Mouse (Mus musculus): Measurements from ENCODE around the gene Magt1. TPM values are rescaled to one million over a fixed set of nuclear protein-coding genes. Genes with fewer than 3 reads are reported as not detected.
A peak's percentile ranks its signal among the peaks of the same experiment; 100 is the strongest.
"Not testable (repeated sequence)": the region's sequence is repeated elsewhere in the genome, so short reads cannot be mapped to it uniquely, and the experiment has no call there.

Magt1 gene
- polyA plus RNA-seq, 1 experiment from 2014 or later, result 23.4 TPM

DNA sequence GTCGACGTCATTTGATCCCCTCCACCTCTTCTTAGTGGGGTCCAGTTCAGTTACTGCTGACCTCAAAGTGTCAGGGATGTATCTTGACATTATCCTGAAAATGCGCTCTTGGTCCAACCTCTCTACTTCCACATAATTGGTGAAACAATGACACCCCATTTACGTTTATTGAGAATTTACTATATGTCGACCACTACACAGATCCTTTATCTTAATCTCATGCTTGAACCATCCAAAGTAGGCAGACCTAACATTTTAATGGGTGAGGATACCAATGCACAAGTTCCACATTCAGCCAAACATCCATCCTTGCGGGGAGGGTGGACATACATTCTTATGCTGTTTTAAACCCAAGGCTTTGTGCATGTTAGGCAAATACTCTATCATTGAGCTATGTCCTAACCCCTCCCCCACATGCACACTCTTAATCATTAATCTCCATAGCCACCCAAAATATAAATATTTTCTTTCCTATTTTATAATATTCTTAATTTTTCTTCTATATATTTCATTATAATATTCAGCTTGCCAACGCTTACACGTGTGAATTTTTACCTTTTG, 82.1 kb downstream of the Magt1 start:
- Histone ChIP-seq H3K4me3 (replicated peaks; ENCODE audit: low read depth, low read length) (peak overlapping the region; percentile 57), H3K4me2 (ENCODE audit: low read length) (peak overlapping the region; percentile 45), H3K27me3 (ENCODE audit: control insufficient read depth, insufficient read depth, low read length) (no peaks in the 10 kb centered on the region), H3K27ac (replicated peaks; ENCODE audit: low read depth, low read length) (peak overlapping the region; percentile 96), H3K4me1 (ENCODE audit: control insufficient read depth, insufficient read depth, low read length) (0 out of 2 replicates have a peak, but pooled peaks cover 3% of the 10 kb centered on the region), H3K9ac (replicated peaks; ENCODE audit: low read length) (no peak overlapping the region), H3K36me3 (ENCODE audit: control insufficient read depth, insufficient read depth, low read length) (no peaks in the 10 kb centered on the region), H3K9me3 (ENCODE audit: control insufficient read depth, low read length) (no peaks in the 10 kb centered on the region)
- WGBS, result 44% methylated on average over 8 of the region's 8 CpGs
- ATAC-seq (ENCODE audit: low FRiP score, low TSS enrichment) (peak; percentile 40), DNase-seq (peak; percentile 19)

DNA sequence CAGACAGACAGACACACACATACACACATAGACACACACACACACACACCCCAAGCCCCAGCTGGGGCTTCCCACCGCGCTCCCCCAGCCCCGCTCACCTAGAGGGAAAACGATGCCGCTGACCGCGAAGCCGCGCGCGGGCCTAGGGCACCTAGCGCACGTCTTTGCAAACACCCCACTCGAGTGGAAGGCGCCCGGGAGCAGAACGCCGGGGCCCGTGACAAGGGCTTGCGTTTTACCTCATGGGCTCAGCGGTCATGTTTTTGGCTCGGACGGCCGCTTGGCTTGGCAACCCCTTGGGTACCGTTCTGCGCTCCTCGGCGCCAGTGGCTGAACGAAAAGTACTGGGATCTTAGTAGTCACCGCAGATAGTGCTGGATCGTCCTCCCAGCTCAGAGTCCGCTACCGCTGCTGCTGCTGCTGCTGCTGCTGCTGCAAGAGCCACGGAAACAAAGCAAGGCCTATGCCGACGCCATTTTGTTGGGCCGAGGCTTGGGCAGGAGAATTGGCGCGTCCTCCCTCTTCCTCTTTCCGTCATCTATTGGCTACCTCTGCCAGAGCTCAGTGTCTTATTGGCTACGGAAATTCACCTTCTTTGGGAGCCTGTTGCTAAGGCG, 82.7 kb downstream of the Magt1 start, which contains the start of gene Atrx:
Atrx (minus strand) TSS at position 543 of the 617 bp plus-strand sequence.
- H3K4me2 ChIP-seq (ENCODE audit: low read length), result peak within 1 kb of the TSS; percentile 57
- H3K4me3 ChIP-seq (replicated peaks; ENCODE audit: low read depth, low read length), result peak within 1 kb of the TSS; percentile 57
- peak within 1 kb of the TSS; percentile 89 for H3K9ac ChIP-seq (replicated peaks; ENCODE audit: low read length)
- 0 out of 2 replicates have a peak, but pooled peaks cover 3% of the 10 kb centered on the region for H3K4me1 ChIP-seq (ENCODE audit: control insufficient read depth, insufficient read depth, low read length)
- H3K36me3 ChIP-seq (ENCODE audit: control insufficient read depth, insufficient read depth, low read length), result no peaks in the 10 kb centered on the region
- peak within 1 kb of the TSS; percentile 96 for H3K27ac ChIP-seq (replicated peaks; ENCODE audit: low read depth, low read length)
- H3K9me3 ChIP-seq (ENCODE audit: control insufficient read depth, low read length), result no peaks in the 10 kb centered on the region
- no peaks in the 10 kb centered on the region for H3K27me3 ChIP-seq (ENCODE audit: control insufficient read depth, insufficient read depth, low read length)
- peak; percentile 86 for DNase-seq
- 24% methylated on average over 42 of the region's 42 CpGs for WGBS
- ATAC-seq (ENCODE audit: low FRiP score, low TSS enrichment), result peak; percentile 93

DNA sequence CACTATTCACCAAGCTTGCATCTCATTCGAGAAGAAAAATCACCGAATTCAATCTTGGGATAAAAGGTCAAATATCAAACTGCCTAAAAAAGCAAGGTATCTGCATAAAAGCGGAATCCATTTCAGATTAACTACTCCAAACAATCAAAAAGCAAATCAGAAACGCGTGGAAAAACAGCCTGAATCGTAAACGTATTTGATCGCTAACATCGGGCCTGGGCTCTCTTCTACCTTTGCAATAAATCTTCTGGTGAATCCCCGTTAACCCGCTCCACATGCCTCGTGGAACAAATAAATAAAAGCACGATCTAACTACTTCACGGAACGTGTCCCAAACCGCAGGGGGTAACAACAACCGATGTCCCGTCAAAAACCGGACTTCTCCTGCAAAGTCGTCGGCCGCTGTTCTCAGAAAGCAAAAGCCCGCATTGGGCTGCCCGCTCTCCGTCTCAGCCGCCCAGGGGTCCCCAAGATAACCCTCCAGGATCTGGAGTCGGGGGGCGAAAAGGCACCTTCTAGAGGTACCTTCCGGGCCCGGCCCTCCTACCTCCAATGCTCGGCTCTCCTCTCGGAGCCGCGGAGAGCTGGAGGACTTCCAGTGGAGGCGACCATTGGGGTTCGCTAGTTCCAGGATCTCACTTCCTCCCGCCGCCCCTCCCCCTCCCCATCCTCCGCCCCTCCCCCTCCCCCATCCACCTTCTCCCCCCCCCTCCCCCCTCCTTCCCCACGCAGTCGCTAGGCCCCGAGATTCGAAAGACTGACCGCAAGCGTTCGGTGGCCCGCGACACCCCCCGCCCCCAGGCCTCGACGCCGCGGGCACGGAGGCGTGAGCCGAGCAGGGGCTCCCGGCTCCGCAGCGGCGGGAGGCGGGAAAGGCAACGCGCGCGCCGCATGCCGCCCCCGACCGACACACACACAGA, 83.5 kb downstream of the Magt1 start:
- Histone ChIP-seq H3K36me3 (ENCODE audit: control insufficient read depth, insufficient read depth, low read length) (no peaks in the 10 kb centered on the region), H3K9ac (replicated peaks; ENCODE audit: low read length) (peak overlapping the region; percentile 89), H3K4me3 (replicated peaks; ENCODE audit: low read depth, low read length) (peak overlapping the region; percentile 57), H3K27me3 (ENCODE audit: control insufficient read depth, insufficient read depth, low read length) (no peaks in the 10 kb centered on the region), H3K4me2 (ENCODE audit: low read length) (peak overlapping the region; percentile 57), H3K9me3 (ENCODE audit: control insufficient read depth, low read length) (no peaks in the 10 kb centered on the region), H3K27ac (replicated peaks; ENCODE audit: low read depth, low read length) (peak overlapping the region; percentile 96), H3K4me1 (ENCODE audit: control insufficient read depth, insufficient read depth, low read length) (0 out of 2 replicates have a peak, but pooled peaks cover 3% of the 10 kb centered on the region)
- ATAC-seq (ENCODE audit: low FRiP score, low TSS enrichment), result peak; percentile 78
- WGBS, result 20% methylated on average over 53 of the region's 69 CpGs
- DNase-seq, result peak; percentile 69

DNA sequence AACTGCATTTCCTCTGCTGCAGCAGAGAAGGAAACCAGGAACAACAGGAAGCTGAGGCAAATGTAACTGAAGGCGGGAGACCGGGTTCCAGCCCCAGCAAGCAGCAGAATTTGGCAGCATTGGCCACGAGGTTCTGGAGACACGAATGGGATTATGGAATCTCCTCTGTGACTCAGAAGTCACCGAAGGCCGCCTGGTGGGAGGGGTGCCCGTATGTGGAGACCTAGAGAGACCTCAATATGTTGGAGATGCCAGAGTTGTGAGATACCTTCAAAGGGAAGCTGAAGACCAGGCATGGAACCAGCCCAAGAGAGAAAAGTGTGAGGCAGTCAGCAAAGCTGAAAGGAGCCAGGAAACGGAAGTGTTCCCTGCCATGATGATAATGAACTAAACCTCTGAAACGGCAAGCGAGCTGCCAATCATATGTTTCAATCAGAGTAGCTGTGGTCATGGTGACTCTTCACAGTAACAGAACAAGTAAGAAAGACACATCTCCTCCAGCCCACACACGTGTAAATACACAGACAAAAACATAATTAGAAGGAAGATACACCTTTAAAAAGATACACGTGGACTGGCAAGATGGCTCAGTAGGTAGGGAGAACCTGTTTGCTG, 85.5 kb downstream of the Magt1 start:
- WGBS, result 75% methylated on average over 12 of the region's 12 CpGs
- H3K36me3 ChIP-seq (ENCODE audit: control insufficient read depth, insufficient read depth, low read length), result no peaks in the 10 kb centered on the region
- no peak for DNase-seq
- no peak overlapping the region for H3K4me3 ChIP-seq (replicated peaks; ENCODE audit: low read depth, low read length)
- H3K9ac ChIP-seq (replicated peaks; ENCODE audit: low read length), result no peak overlapping the region
- H3K9me3 ChIP-seq (ENCODE audit: control insufficient read depth, low read length), result no peaks in the 10 kb centered on the region
- no peak for ATAC-seq (ENCODE audit: low FRiP score, low TSS enrichment)
- peak overlapping the region; percentile 57 for H3K4me2 ChIP-seq (ENCODE audit: low read length)
- H3K4me1 ChIP-seq (ENCODE audit: control insufficient read depth, insufficient read depth, low read length), result 0 out of 2 replicates have a peak, but pooled peaks cover 3% of the 10 kb centered on the region
- no peaks in the 10 kb centered on the region for H3K27me3 ChIP-seq (ENCODE audit: control insufficient read depth, insufficient read depth, low read length)
- H3K27ac ChIP-seq (replicated peaks; ENCODE audit: low read depth, low read length), result no peak overlapping the region

DNA sequence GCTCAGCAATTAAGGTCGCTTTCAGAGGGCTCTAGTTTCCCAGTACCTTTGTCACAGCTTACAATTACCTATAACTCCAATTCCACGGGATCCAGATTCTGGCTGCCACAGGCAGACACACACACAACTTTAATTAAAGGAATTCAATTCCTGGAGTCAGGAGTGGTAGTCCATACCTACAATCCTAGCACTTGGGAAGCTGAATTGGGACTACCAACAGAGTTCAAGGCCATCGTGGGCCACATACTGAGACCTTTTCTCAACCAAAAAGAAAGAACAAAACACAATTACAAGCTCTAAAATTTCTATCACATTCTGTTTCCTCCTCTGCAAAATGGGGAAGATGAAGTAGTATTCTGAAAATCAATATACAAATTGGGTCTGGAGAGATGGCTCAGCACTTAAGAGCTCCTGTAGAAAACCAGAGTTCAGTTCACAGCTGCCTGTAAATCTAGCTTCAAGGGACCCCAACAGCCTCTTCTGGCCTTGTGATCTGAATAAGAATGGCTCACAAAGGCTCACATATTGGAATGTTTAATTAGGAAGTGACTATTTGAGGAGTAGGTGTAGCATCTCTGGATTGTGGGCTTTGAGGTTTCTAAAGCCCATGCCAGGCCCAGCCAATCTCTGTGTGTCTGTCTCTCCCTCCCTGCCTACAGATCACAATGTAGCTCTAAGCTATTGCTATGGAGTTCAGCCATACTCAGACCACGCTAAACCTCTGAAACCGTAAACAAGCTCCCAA, 87.2 kb downstream of the Magt1 start:
- ATAC-seq (ENCODE audit: low FRiP score, low TSS enrichment) (no peak), DNase-seq (no peak)
- no peak overlapping the region for H3K4me3 ChIP-seq (replicated peaks; ENCODE audit: low read depth, low read length)
- H3K4me2 ChIP-seq (ENCODE audit: low read length), result no peak overlapping the region
- no peak overlapping the region for H3K9ac ChIP-seq (replicated peaks; ENCODE audit: low read length)
- 87% methylated on average over 5 of the region's 5 CpGs for WGBS
- H3K27ac ChIP-seq (replicated peaks; ENCODE audit: low read depth, low read length), result no peak overlapping the region
- H3K4me1 ChIP-seq (ENCODE audit: control insufficient read depth, insufficient read depth, low read length), result 0 out of 2 replicates have a peak, but pooled peaks cover 3% of the 10 kb centered on the region
- no peaks in the 10 kb centered on the region for H3K27me3 ChIP-seq (ENCODE audit: control insufficient read depth, insufficient read depth, low read length)
- no peaks in the 10 kb centered on the region for H3K36me3 ChIP-seq (ENCODE audit: control insufficient read depth, insufficient read depth, low read length)
- no peaks in the 10 kb centered on the region for H3K9me3 ChIP-seq (ENCODE audit: control insufficient read depth, low read length)

DNA sequence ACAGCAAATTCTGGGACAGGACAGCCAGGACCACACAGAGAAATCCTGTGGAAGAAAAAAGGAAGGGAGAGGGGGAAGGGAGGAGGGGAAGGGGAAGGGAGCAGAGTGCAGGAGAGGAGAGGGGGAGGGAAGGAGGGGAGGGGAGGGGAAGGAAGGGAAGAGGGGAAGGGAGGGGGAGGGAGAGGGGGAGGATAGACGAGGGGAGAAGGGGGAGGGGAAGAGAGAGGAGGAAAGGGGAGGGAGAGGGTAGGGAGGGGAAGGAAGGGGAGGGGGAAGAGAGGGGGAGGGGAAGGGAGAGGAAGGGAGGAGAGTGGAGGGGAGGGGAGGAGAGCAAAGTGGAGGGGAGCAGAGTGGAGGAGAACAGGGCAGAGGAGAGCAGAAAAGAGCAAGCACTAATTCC, 87.8 kb downstream of the Magt1 start:
- Histone ChIP-seq H3K4me1 (ENCODE audit: control insufficient read depth, insufficient read depth, low read length) (0 out of 2 replicates have a peak, but pooled peaks cover 3% of the 10 kb centered on the region), H3K4me2 (ENCODE audit: low read length) (no peak overlapping the region), H3K36me3 (ENCODE audit: control insufficient read depth, insufficient read depth, low read length) (no peaks in the 10 kb centered on the region), H3K27me3 (ENCODE audit: control insufficient read depth, insufficient read depth, low read length) (no peaks in the 10 kb centered on the region), H3K4me3 (replicated peaks; ENCODE audit: low read depth, low read length) (no peak overlapping the region), H3K9me3 (ENCODE audit: control insufficient read depth, low read length) (no peaks in the 10 kb centered on the region), H3K27ac (replicated peaks; ENCODE audit: low read depth, low read length) (no peak overlapping the region), H3K9ac (replicated peaks; ENCODE audit: low read length) (no peak overlapping the region)
- WGBS, result 25% methylated on average over 1 of the region's 1 CpGs
- no peak for DNase-seq
- ATAC-seq (ENCODE audit: low FRiP score, low TSS enrichment), result no peak

DNA sequence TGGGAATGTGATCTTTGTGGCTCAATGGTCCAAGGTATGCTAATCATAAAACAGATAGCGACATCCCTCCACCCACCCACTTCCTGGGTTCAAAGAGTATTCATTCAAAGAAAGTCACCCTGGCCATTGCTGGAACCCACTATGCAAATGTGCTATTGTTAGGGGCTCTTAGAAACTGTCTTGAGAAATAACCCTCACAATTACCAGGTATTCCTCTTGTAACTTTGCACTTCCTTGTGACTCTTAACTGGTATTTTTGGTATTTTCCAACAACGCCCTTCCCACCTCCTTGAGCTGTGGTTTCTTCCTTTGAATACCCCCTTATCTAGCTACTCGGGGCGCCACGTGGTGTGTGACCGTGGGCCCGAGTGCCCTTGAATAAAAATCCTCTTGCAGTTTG, 88.7 kb downstream of the Magt1 start:
- not testable (repeated sequence) for H3K4me2 ChIP-seq (ENCODE audit: low read length); DNase-seq; H3K9ac ChIP-seq (replicated peaks; ENCODE audit: low read length); H3K9me3 ChIP-seq (ENCODE audit: control insufficient read depth, low read length); H3K27ac ChIP-seq (replicated peaks; ENCODE audit: low read depth, low read length); H3K36me3 ChIP-seq (ENCODE audit: control insufficient read depth, insufficient read depth, low read length); H3K4me3 ChIP-seq (replicated peaks; ENCODE audit: low read depth, low read length); H3K4me1 ChIP-seq (ENCODE audit: control insufficient read depth, insufficient read depth, low read length); H3K27me3 ChIP-seq (ENCODE audit: control insufficient read depth, insufficient read depth, low read length); ATAC-seq (ENCODE audit: low FRiP score, low TSS enrichment)
- WGBS, result 90% methylated on average over 7 of the region's 7 CpGs

DNA sequence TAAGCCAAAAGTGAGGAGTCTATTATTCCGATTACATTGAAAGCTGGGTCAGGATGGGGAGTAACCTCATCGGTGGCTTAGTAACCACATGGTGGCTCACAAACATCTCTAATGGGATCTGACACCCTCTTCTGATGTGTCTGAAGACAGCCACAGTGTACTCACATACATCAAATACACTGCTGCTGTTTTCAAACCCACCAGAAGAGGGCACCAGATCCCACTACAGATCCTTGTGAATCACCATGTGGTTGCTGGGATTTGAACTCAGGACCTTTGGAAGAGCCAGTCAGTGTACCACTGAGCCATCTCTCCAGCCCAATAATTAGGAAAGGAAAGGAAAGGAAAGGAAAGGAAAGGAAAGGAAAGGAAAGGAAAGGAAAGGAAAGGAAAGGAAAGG, 90.3 kb downstream of the Magt1 start:
- Histone ChIP-seq H3K9ac (replicated peaks; ENCODE audit: low read length) (no peak overlapping the region), H3K27ac (replicated peaks; ENCODE audit: low read depth, low read length) (no peak overlapping the region), H3K36me3 (ENCODE audit: control insufficient read depth, insufficient read depth, low read length) (no peaks in the 10 kb centered on the region), H3K4me1 (ENCODE audit: control insufficient read depth, insufficient read depth, low read length) (0 out of 2 replicates have a peak, but pooled peaks cover 3% of the 10 kb centered on the region), H3K4me3 (replicated peaks; ENCODE audit: low read depth, low read length) (no peak overlapping the region), H3K4me2 (ENCODE audit: low read length) (no peak overlapping the region), H3K27me3 (ENCODE audit: control insufficient read depth, insufficient read depth, low read length) (no peaks in the 10 kb centered on the region), H3K9me3 (ENCODE audit: control insufficient read depth, low read length) (no peaks in the 10 kb centered on the region)
- DNase-seq (no peak), ATAC-seq (ENCODE audit: low FRiP score, low TSS enrichment) (no peak)
- WGBS, result 89% methylated on average over 2 of the region's 2 CpGs

Measured in midbrain, embryonic 14.5 days (tissue).